Mouse (Mus musculus): ENCODE data around the gene Dstn. TPM values are rescaled to one million over a fixed set of nuclear protein-coding genes. Genes with fewer than 3 reads are reported as not detected.

Dstn gene
- total and polyA plus RNA-seq, 3 experiments, result 78.1 to 80.0 TPM; not detected in 1

- DNase-seq (ENCODE audit: low read depth, low spot score), result no peak
- TF ChIP-seq JUND (IDR thresholded peaks at IDR 0.05; ENCODE audit: low read depth, low read length) (no peak), MXI1 (IDR thresholded peaks at IDR 0.05; ENCODE audit: low read depth, low read length) (no peak), MEF2A (IDR thresholded peaks at IDR 0.05; ENCODE audit: extremely low read depth, insufficient replicate concordance, low read depth, low read length, poor library complexity, severe bottlenecking) (no peak), MYB (IDR thresholded peaks at IDR 0.05; ENCODE audit: low read depth, low read length) (no peak), POLR2A (IDR thresholded peaks at IDR 0.05; ENCODE audit: control insufficient read depth in 1 of 2, insufficient read depth in 1 of 2, low read depth in 1 of 2, low read length in 2 of 2, poor library complexity in 1 of 2) (no peak), MAFK (IDR thresholded peaks at IDR 0.05; ENCODE audit: borderline replicate concordance, low read depth, low read length) (no peak), TAL1 (IDR thresholded peaks at IDR 0.05; ENCODE audit: low read length) (no peak), GABPA (IDR thresholded peaks at IDR 0.05; ENCODE audit: low read depth, low read length) (no peak), POLR2AphosphoS5 (IDR thresholded peaks at IDR 0.05; ENCODE audit: borderline replicate concordance, low read depth, low read length) (no peak), CHD1 (IDR thresholded peaks at IDR 0.05; ENCODE audit: low read depth, low read length) (no peak), MAZ (IDR thresholded peaks at IDR 0.05; ENCODE audit: low read depth, low read length) (no peak)
- no peaks in the 10 kb centered on the region for H3K27me3 ChIP-seq (ENCODE audit: control insufficient read depth in 1 of 2, insufficient read depth in 2 of 2, low read length in 2 of 2)
- no peaks in the 10 kb centered on the region for H3K79me2 ChIP-seq (ENCODE audit: control insufficient read depth, insufficient read depth, low read length, poor library complexity)
- no peak overlapping the region for H3K9ac ChIP-seq (ENCODE audit: control insufficient read depth, low read depth, low read length, poor library complexity, severe bottlenecking)
- H3K9me3 ChIP-seq (replicated peaks; ENCODE audit: insufficient read depth, low read length), result no peaks in the 10 kb centered on the region
- no peak overlapping the region for H3K27ac ChIP-seq (ENCODE audit: control insufficient read depth, low read depth, low read length)
- peaks cover 0 to 2% of the 10 kb centered on the region in 2 experiments; a peak in 1 of 4 replicates for H3K36me3 ChIP-seq (ENCODE audit: control insufficient read depth in 1 of 2, insufficient read depth in 2 of 2, low read length in 2 of 2)
- peaks cover 0 to 11% of the 10 kb centered on the region in 2 experiments; a peak in 3 of 4 replicates for H3K4me1 ChIP-seq (ENCODE audit: control insufficient read depth in 1 of 2, insufficient read depth in 2 of 2, low read length in 2 of 2)
- H3K4me3 ChIP-seq (ENCODE audit: control insufficient read depth in 1 of 2, insufficient read depth in 1 of 2, low read depth in 2 of 2, low read length in 2 of 2), result no peak overlapping the region
Observed at GRCm38 (mm10) chr2:143909230-143909629, 5.9 kb upstream of the Dstn start.

GRCm38 (mm10) chr2:143912199-143912598 is 2.9 kb upstream of the Dstn start:
- TF ChIP-seq ZMIZ1 (IDR thresholded peaks at IDR 0.05; ENCODE audit: low read depth, low read length) (no peak), NRF1 (IDR thresholded peaks at IDR 0.05; ENCODE audit: insufficient read depth, low read depth, low read length, poor library complexity, severe bottlenecking) (no peak), GATA1 (IDR thresholded peaks at IDR 0.05; ENCODE audit: low read depth, low read length) (no peak), MXI1 (IDR thresholded peaks at IDR 0.05; ENCODE audit: low read depth, low read length) (no peak), USF2 (IDR thresholded peaks at IDR 0.05; ENCODE audit: borderline replicate concordance in 1 of 2, insufficient read depth in 1 of 2, low read depth in 1 of 2, low read length in 2 of 2) (no peak), TCF12 (IDR thresholded peaks at IDR 0.05; ENCODE audit: low read depth, low read length) (no peak), HCFC1 (IDR thresholded peaks at IDR 0.05; ENCODE audit: low read depth, low read length) (no peak), UBTF (IDR thresholded peaks at IDR 0.05; ENCODE audit: borderline replicate concordance, insufficient read depth, low read depth, low read length) (no peak), MEF2A (IDR thresholded peaks at IDR 0.05; ENCODE audit: extremely low read depth, insufficient replicate concordance, low read depth, low read length, poor library complexity, severe bottlenecking) (no peak), USF1 (IDR thresholded peaks at IDR 0.05; ENCODE audit: low read depth, low read length) (no peak), ETS1 (IDR thresholded peaks at IDR 0.05; ENCODE audit: low read depth, low read length) (no peak), NELFE (IDR thresholded peaks at IDR 0.05; ENCODE audit: low read depth, low read length) (no peak)
- H3K4me3 ChIP-seq (ENCODE audit: control insufficient read depth in 1 of 2, insufficient read depth in 1 of 2, low read depth in 2 of 2, low read length in 2 of 2), result no peak overlapping the region
- no peaks in the 10 kb centered on the region for H3K9me3 ChIP-seq (replicated peaks; ENCODE audit: insufficient read depth, low read length)
- H3K9ac ChIP-seq (ENCODE audit: control insufficient read depth, low read depth, low read length, poor library complexity, severe bottlenecking), result no peak overlapping the region
- no peak overlapping the region for H3K27ac ChIP-seq (ENCODE audit: control insufficient read depth, low read depth, low read length)
- peaks cover 4% of the 10 kb centered on the region for H3K79me2 ChIP-seq (ENCODE audit: control insufficient read depth, insufficient read depth, low read length, poor library complexity)
- DNase-seq (ENCODE audit: low read depth, low spot score), result no peak
- no peaks in the 10 kb centered on the region for H3K27me3 ChIP-seq (ENCODE audit: control insufficient read depth in 1 of 2, insufficient read depth in 2 of 2, low read length in 2 of 2)
- H3K4me1 ChIP-seq (ENCODE audit: control insufficient read depth in 1 of 2, insufficient read depth in 2 of 2, low read length in 2 of 2), result peaks cover 0 to 8% of the 10 kb centered on the region in 2 experiments; a peak in 3 of 4 replicates
- peaks cover 0 to 8% of the 10 kb centered on the region in 2 experiments; a peak in 2 of 4 replicates for H3K36me3 ChIP-seq (ENCODE audit: control insufficient read depth in 1 of 2, insufficient read depth in 2 of 2, low read length in 2 of 2)

All from MEL (cell line).